Mouse (Mus musculus) cerebellum, adult 2 months (tissue): ENCODE results near the gene Tenm3.

Experiments used
- CTCF ChIP-seq: fragments of 200-500 bp; IDR thresholded peaks from 2 replicates; pipeline ENCODE4 v1.5.1; 2011; ENCODE audit warnings: low read depth, mild to moderate bottlenecking, control low read depth, low read length, moderate library complexity, borderline replicate concordance; ENCODE audit not compliant: insufficient read depth
- POLR2A ChIP-seq: fragments of 200-500 bp; IDR thresholded peaks from 2 replicates; pipeline ENCODE4 v1.6.1; 2011; ENCODE audit warnings: low read length, control low read depth, borderline replicate concordance; ENCODE audit not compliant: insufficient read depth

DNA sequence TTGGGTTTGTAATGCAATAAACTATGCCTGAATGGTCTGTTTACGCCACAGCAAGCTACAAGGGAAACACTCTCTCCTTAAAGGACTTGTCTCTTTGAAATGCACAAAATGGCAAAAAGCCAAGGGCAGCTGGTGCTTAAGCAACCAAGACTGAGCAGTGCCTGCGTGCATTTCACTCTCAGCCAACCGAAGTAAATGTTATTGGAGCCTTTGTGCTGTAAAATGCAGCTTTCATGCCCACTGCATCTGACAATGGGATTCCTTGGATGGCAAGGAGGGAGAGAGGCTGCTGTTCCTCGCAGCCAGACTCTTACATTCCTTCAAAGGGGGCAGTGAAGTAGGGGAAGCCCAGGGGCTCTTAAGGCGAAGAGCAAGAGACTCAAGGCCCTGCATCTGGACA, 385.4 kb downstream of the Tenm3 start:
- no peak for TF ChIP-seq CTCF
- no peak for TF ChIP-seq POLR2A
